Mouse (Mus musculus): ENCODE data around the gene Cnp.
"Not testable (repeated sequence)": the region's sequence is repeated elsewhere in the genome, so short reads cannot be mapped to it uniquely, and the experiment has no call there.

The Cnp gene

GRCm38 (mm10) chr11:100574708-100575483 is at the start of gene Cnp:
TSS of gene Cnp (plus strand) at chr11:100574904.
- DNase-seq (ENCODE audit: low read depth): peak; percentile 73

- DNase-seq (ENCODE audit: low read depth): peak; percentile 53
These were observed 49.6 kb upstream of the Cnp start for GRCm38 (mm10) chr11:100524987-100525630.

- no peak for DNase-seq (ENCODE audit: low read depth)
These were observed 48.5 kb upstream of the Cnp start for GRCm38 (mm10) chr11:100526052-100526816.

DNA sequence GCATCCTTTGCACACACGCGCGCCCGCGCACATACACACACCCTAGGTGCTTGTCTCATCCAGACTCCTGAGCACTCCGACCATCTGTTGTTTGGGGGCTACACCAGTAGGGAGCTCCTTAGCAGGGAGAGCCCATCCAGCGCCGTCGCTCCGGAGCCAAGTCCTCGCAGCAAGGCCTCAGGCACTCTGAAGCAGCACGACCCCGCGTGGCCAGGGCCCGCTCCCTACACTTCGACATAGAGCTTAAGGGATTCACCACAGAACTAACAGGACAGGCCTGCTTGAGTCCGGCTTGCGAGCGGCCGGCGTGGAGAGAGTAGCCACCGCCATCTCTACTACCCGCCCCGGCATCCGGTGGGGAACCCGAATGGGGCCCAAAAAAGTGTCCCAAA is 47.6 kb upstream of the Cnp start:
- DNase-seq (ENCODE audit: low read depth): peak; percentile 71

DNA sequence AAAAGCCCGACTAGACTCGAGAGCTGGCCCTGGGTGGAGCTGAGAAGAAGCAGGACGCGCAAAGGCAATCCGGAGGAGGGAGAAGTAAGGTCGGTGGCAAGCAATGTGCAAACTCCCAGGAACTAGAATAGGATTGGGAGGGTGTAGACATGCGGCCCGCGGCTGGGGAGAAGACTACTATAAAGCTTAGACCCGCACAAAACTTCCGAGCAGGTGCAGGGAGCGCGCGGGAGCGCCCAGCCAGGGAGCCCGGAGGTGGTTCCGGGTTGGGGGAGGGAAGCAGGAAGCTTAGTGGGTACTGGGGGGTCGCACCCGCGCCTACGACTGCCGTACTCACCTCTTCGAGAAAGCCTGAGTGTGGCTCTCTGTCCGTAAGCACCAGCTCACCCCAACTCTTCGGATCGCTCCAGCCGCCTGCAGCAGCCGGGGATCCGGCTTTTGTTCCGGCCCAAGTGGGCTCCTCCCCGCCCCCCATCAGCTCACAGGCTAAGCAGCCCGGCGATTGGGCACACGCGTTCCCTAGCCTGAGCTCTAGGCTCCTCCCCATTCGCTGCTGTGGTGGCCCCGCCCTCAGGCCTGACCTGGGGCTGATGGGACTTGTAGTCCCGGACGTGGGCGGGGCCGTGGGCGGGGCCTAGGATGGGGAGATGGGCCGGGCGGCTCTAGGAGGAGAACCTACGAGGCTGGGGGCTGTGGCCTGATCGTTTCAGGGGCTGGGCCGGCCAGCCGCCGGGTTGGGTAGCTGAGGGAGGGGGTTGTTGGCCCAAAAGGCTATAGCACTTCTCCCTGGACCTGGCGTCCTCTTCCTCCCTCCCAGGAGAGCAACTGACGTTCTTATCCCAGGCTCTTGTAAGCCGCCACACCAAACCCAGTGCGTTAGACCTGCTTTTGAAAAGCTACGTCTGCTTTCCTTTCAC is 47.0 kb upstream of the Cnp start, which contains the start of gene Acly:
Acly (minus strand) TSS at position 543 of the 917 bp plus-strand sequence.
- peak; percentile 99 for DNase-seq (ENCODE audit: low read depth)

GRCm38 (mm10) chr11:100528375-100529165 is 46.1 kb upstream of the Cnp start:
- no peak for DNase-seq (ENCODE audit: low read depth)

GRCm38 (mm10) chr11:100533871-100534270 is 40.8 kb upstream of the Cnp start:
- no peak for DNase-seq (ENCODE audit: low read depth)

DNA sequence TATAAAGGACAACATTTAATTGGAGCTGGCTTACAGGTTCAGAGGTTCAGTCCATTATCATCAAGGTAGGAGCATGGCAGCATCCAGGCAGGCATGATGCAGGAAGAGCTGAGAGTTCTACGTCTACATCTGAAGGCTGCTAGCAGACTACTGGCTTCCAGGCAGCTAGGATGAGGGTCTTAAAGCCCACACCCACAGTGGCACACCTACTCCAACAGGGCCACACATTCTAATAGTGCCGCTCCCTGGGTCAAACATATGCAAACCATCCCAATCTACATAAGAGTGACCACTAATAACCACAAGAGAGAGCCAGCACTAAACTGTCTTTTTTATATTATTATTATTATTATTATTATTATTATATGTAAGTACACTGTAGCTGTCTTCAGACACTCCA is 40.3 kb upstream of the Cnp start:
- not testable (repeated sequence) for DNase-seq (ENCODE audit: low read depth)

DNA sequence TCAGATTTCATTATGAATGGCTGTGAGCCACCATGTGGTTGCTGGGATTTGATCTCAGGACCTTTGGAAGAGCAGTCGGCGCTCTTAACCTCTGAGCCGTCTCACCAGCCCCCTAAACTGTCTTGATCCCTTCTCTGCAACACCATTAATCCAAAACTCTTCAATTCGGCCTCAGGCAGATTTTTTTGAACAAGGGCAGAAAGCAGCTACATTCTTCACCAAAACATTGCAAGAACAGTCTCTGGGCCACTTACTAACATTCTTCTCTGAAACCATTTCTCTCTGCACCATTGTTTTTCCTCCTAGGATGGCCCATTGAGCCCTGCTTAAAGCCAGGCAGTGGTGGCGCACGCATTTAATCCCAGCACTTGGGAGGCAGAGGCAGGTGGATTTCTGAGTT is 39.9 kb upstream of the Cnp start:
- not testable (repeated sequence) for DNase-seq (ENCODE audit: low read depth)

GRCm38 (mm10) chr11:100535996-100536395 is 38.7 kb upstream of the Cnp start:
- DNase-seq (ENCODE audit: low read depth): peak; percentile 71

DNA sequence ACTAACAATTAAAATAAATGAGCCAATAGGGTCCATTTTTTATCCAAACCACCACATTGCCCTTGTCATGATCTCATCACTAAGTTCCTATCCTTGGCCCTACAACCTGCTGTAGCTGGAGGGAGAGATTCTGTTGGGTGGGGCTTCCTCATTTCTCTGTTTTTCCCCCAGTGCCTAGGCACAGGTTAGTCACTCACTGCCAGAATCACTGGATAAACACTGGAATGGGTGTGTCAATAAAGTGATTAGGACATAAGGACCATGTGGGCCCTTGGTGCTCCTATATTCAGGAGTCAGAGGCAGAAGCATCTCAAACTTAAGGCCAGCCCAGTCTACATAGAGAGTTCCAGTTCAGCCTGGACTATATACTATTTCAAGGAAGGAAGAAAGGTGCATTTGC is 38.2 kb upstream of the Cnp start:
- no peak for DNase-seq (ENCODE audit: low read depth)

DNA sequence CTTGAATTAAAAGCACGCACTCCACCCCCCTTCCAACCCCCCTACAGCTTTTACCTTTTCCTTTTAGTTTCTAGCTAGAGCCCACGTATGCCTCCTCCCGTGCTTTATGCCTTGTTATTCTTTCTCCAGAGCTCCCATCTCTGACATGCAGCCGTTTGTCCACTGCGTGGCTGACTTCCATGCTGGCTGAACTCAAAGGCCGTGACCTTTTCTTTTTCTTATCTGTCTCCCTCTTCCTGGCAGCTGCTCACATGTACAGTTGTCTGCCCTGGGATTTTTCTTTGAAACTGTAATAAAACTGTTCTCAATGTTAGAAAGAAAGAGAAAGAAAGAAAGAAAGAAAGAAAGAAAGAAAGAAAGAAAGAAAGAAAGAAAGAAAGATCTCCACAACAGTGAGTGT is 33.7 kb upstream of the Cnp start:
- DNase-seq (ENCODE audit: low read depth): no peak

DNA sequence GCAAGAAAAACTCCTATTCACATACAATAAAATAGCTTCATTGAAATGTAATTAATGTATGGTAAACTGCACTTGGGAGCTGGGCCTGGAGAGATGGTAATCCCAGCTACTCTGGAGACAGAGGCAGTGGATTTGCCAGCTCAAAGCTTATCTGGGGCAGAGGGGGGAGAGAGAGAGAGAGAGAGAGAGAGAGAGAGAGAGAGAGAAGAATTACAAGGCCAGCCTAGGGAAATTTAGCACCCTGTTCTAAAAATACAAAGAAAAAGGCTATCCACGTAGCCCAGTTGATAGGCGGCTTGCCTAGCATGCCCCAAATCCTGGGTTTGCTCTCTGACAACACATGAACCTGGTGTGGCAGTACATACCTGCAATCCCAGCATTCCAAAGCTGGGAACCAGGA is 33.1 kb upstream of the Cnp start:
- DNase-seq (ENCODE audit: low read depth): no peak

- peak; percentile 94 for DNase-seq (ENCODE audit: low read depth)
These were observed 29.6 kb upstream of the Cnp start, which contains the start of gene Ttc25 for GRCm38 (mm10) chr11:100544832-100545745. TSS of gene Ttc25 (plus strand) at chr11:100545607.

GRCm38 (mm10) chr11:100545746-100546085 is 29.0 kb upstream of the Cnp start:
- no peak for DNase-seq (ENCODE audit: low read depth)

- DNase-seq (ENCODE audit: low read depth): peak; percentile 43
These were observed 27.7 kb upstream of the Cnp start for GRCm38 (mm10) chr11:100546955-100547354.

DNA sequence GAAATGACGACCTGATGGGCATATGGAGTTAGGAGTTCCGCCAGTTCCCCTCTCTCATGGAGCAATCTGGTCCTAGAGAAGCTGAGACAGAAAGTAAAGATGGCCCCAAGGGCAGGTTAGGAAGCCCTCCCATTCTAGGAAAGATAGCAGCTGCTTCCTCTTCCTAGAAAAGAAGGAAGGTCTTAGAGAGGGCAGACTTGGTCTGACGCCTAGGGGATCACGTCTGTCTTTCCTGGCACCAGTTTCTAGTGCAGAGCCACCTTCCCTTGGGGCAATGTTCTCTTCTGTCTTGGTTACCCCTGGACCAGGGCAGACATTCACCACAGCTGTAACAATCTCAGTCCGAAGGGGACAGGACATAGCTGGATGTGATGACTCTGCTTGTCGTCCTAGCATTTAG is 26.6 kb upstream of the Cnp start:
- DNase-seq (ENCODE audit: low read depth): no peak

GRCm38 (mm10) chr11:100549466-100549865 is 25.2 kb upstream of the Cnp start:
- DNase-seq (ENCODE audit: low read depth): no peak

DNA sequence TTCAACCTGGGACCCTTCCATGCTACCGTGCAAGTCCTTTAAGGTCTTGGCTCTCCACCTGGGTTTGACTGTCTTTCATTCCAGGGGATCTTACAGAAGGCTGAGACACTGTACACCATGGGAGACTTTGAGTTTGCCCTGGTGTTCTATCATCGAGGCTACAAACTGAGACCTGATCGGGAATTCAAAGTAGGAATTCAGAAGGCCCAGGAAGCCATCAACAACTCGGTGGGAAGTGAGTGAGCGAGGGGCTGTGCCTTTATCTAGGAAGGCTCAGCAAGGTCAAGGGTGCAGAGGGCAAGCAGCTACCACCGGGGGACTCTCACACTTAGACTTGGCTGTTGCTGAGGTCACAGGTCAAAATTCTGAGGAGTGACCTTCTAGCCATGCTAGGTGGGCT is 24.6 kb upstream of the Cnp start:
- no peak for DNase-seq (ENCODE audit: low read depth)

DNA sequence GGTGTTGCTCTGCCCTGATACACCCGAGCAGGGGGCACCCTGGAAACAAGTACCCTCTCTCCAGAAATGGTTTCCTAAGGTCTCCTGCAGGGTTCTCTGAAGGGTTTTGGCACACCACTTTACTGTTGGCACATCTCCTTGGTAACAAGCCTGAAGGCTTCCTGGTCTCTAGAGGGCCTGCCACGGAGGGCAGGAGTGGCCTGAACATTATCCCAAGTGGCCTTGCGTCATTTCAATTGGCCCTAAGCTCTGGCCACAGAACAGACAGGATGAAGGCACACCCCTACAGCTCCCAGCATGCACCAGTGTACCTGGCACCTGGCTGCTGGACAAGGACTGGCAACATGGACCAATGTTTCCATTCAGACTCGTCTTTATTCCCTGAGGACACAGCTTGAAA is 21.9 kb upstream of the Cnp start:
- no peak for DNase-seq (ENCODE audit: low read depth)

Data from 416B (cell line).